Mouse (Mus musculus) liver, embryonic 11.5 days (tissue): ENCODE results near the gene Prokr2. TPM values are rescaled to one million over a fixed set of nuclear protein-coding genes. Genes with fewer than 3 reads are reported as not detected.
A peak's percentile ranks its signal among the peaks of the same experiment; 100 is the strongest.

ENCODE experiments used
- ATAC-seq: fragments of 200-750 bp; cut with Nextera tagmentation; replicated peaks from 2 replicates; pipeline ENCODE4 v1.8.0; 2017; ENCODE audit warnings: moderate number of reproducible peaks, mild to moderate bottlenecking, moderate TSS enrichment, moderate library complexity; ENCODE audit not compliant: low FRiP score
- DNase-seq: peaks from one replicate; pipeline ENCODE4 v3.0.0-alpha.2; 2017; ENCODE audit warnings: low spot score
- H3K27ac ChIP-seq: fragments of 300-500 bp; sonication (generic); 2 replicates; pipeline ENCODE4 v1.5.1; 2014; ENCODE audit warnings: mild to moderate bottlenecking, low read depth, low read length, control low read depth
- H3K27me3 ChIP-seq: fragments of 300-500 bp; sonication (generic); replicated peaks from 2 replicates; pipeline ENCODE4 v1.6.1; 2014; ENCODE audit warnings: low read length, mixed read lengths; ENCODE audit not compliant: control insufficient read depth, insufficient read depth
- H3K36me3 ChIP-seq: fragments of 300-500 bp; sonication (generic); 2 replicates; pipeline ENCODE4 v1.6.1; 2014; ENCODE audit warnings: mild to moderate bottlenecking, low read length, moderate library complexity, mixed read lengths; ENCODE audit not compliant: control insufficient read depth, insufficient read depth
- H3K4me1 ChIP-seq: fragments of 300-500 bp; sonication (generic); replicated peaks from 2 replicates; pipeline ENCODE4 v1.6.1; 2014; ENCODE audit warnings: low read length, mixed read lengths; ENCODE audit not compliant: control insufficient read depth, insufficient read depth
- H3K4me2 ChIP-seq: fragments of 300-500 bp; sonication (generic); 2 replicates; pipeline ENCODE4 v1.6.1; 2014; ENCODE audit warnings: mild to moderate bottlenecking, control low read depth, moderate library complexity
- H3K4me3 ChIP-seq: fragments of 300-500 bp; sonication (generic); 2 replicates; pipeline ENCODE4 v1.5.1; 2014; ENCODE audit warnings: low read depth, low read length, control low read depth
- H3K9ac ChIP-seq: fragments of 300-500 bp; sonication (generic); 2 replicates; pipeline ENCODE4 v1.6.1; 2014; ENCODE audit warnings: low read depth, low read length, control low read depth
- H3K9me3 ChIP-seq: fragments of 300-500 bp; sonication (generic); 2 replicates; pipeline ENCODE4 v1.6.1; 2016; ENCODE audit warnings: low read length, inconsistent platforms, mixed read lengths; ENCODE audit not compliant: control insufficient read depth
- WGBS: fragments of 180-500 bp; shearing (Covaris S2); extraction: QIAGEN DNeasy Blood & Tissue Kit; methylation state at CpG from one replicate; pipeline ENCODE4 v1.1.7; 2014; 5-methylcytosine and 5-hydroxymethylcytosine counted together
- polyA plus RNA-seq: library from polyadenylated mRNA; unstranded; fragments of >200 nt; fragmentation: Nextera tagmentation; extraction: Ambion mirVana; gene quantifications from 2 replicates; pipeline ENCODE4 v1.2.1, GENCODE M21; 2014

The Prokr2 gene
- polyA plus RNA-seq, 1 experiment from 2014 or later, result 2.6 TPM

DNA sequence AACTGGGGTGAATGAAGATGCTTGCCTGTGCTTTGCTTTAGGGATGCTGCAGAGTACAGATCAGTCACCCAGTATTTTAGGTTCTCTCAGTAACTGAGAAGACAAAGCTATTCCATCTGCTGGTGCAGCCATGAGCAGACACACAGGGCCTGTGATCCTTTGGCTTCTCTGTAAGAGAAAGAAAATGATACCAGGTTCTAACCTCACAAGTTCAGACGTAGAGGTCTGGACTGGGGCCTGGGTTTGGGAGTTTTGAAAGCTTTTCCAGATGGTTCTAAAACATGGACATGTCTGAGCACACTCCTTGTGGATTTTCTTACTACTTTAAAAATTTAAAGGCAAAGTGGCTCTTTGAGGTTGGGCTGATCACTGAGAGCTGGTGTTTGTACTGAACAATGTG is 10.5 kb upstream of the Prokr2 start:
- Histone ChIP-seq H3K9me3 (peaks cover 6% of the 10 kb centered on the region), H3K9ac (no peak overlapping the region), H3K36me3 (no peaks in the 10 kb centered on the region), H3K4me3 (no peak overlapping the region), H3K27ac (no peak overlapping the region), H3K4me2 (no peak overlapping the region), H3K27me3 (no peaks in the 10 kb centered on the region), H3K4me1 (no peaks in the 10 kb centered on the region)
- no peak for DNase-seq
- WGBS, result 51% methylated on average over 1 of the region's 1 CpGs
- no peak for ATAC-seq

GRCm38 (mm10) chr2:132390607-132391160 is 5.4 kb upstream of the Prokr2 start:
- no peak overlapping the region for H3K9ac ChIP-seq
- ATAC-seq, result no peak
- peaks cover 8% of the 10 kb centered on the region for H3K27me3 ChIP-seq
- H3K9me3 ChIP-seq, result no peaks in the 10 kb centered on the region
- no peaks in the 10 kb centered on the region for H3K36me3 ChIP-seq
- no peaks in the 10 kb centered on the region for H3K4me1 ChIP-seq
- no peak overlapping the region for H3K27ac ChIP-seq
- DNase-seq, result no peak
- WGBS, result 84% methylated on average over 8 of the region's 8 CpGs
- no peak overlapping the region for H3K4me2 ChIP-seq
- no peak overlapping the region for H3K4me3 ChIP-seq

- Histone ChIP-seq H3K4me3 (no peak overlapping the region), H3K36me3 (no peaks in the 10 kb centered on the region), H3K4me1 (no peaks in the 10 kb centered on the region), H3K9me3 (no peaks in the 10 kb centered on the region), H3K27me3 (peaks cover 20% of the 10 kb centered on the region), H3K9ac (no peak overlapping the region), H3K4me2 (no peak overlapping the region), H3K27ac (no peak overlapping the region)
- no peak for DNase-seq
- 16% methylated on average over 7 of the region's 7 CpGs for WGBS
- ATAC-seq, result no peak
Observed at GRCm38 (mm10) chr2:132389562-132389961, 4.3 kb upstream of the Prokr2 start.

DNA sequence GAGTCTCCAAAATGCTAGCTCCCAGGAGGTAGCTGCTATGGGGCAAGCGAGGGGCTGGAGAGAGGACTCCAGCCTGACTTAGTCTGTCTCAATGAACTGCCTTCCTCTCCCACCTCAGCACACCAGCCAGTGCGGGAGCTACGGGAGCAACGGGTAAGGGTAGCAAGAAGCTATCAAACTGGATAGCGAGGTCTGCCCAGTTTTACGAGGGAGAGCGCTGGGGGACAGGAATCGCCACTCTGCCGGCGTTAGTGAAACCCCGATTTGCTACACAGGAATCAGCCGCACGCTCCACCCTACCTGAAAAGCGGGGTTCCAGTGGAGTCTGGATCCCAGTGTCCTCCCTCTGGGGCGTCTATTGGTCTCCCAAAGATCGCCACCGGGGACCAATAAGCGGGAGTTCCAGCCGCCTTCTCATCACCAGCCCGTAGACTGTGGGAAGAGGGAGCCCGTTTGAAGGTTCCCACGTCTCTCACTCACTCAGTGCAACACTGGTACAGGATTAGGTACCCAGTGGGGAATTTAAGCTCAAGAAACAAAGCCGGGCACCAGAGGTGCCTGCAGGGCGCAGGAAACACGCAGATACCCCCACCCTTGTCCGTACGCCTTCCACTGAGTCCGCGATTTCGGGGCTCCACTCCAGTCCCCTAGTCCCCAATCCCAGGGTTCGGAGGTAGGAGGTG is 595 bp downstream of the Prokr2 start:
- Histone ChIP-seq H3K36me3 (no peaks in the 10 kb centered on the region), H3K4me3 (peak overlapping the region; percentile 51), H3K4me1 (no peaks in the 10 kb centered on the region), H3K9ac (no peak overlapping the region; the same call in 1 of the 2 replicates), H3K27me3 (peaks cover 36% of the 10 kb centered on the region), H3K9me3 (no peaks in the 10 kb centered on the region), H3K27ac (no peak overlapping the region), H3K4me2 (peak overlapping the region; percentile 82)
- 2% methylated on average over 31 of the region's 31 CpGs for WGBS
- no peak for DNase-seq
- no peak for ATAC-seq

DNA sequence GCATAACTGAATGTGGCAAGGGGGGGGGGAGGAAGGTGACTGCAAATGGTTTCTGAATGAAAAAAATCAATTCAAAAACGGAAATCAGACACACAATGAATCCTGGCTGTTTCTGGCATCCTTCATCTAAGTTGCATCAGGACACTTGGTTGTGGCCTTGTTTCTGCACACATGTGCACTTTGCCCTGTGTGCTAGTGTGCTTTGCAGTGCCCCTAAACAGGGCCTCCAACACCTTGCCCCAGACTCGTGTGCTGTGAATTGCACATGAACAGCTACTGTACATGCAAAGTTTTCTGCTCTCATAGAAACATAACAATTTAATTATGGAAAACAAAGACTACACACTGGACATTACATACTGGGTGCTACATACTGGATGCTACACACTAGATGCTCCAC is 2.9 kb downstream of the Prokr2 start:
- H3K27me3 ChIP-seq, result peaks cover 36% of the 10 kb centered on the region
- H3K4me3 ChIP-seq, result no peak overlapping the region
- no peak overlapping the region for H3K27ac ChIP-seq
- no peak overlapping the region for H3K9ac ChIP-seq
- no peak overlapping the region for H3K4me2 ChIP-seq
- no peaks in the 10 kb centered on the region for H3K9me3 ChIP-seq
- ATAC-seq (no peak), DNase-seq (no peak)
- WGBS, result 69% methylated on average over 2 of the region's 2 CpGs
- H3K4me1 ChIP-seq, result no peaks in the 10 kb centered on the region
- H3K36me3 ChIP-seq, result no peaks in the 10 kb centered on the region

DNA sequence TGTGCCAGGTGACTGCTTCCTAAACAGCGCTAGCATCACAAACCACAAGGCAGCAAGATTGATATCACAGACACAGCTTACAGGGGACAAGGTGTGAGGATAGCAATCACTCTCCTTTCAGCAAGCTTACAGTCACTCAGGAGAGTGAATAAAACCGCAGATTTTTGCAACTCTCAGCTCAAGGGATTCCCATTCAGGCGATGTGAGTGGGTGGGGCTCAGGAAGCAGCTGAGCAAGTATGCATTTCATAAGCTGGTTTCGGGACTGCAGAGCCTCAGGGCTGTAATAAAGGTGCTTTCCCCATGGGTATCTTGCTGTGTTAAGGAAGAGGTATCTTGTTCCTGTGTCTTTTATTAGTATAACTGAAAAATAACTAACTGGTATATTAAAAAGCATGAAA is 5.6 kb downstream of the Prokr2 start:
- no peaks in the 10 kb centered on the region for H3K36me3 ChIP-seq
- WGBS, result 49% methylated on average over 4 of the region's 4 CpGs
- peaks cover 18% of the 10 kb centered on the region for H3K27me3 ChIP-seq
- H3K9me3 ChIP-seq, result no peaks in the 10 kb centered on the region
- no peak overlapping the region for H3K27ac ChIP-seq
- DNase-seq (no peak), ATAC-seq (no peak)
- H3K9ac ChIP-seq, result no peak overlapping the region
- no peaks in the 10 kb centered on the region for H3K4me1 ChIP-seq
- H3K4me3 ChIP-seq, result no peak overlapping the region
- no peak overlapping the region for H3K4me2 ChIP-seq

- peaks cover 10% of the 10 kb centered on the region for H3K27me3 ChIP-seq
- no peak overlapping the region for H3K4me3 ChIP-seq
- no peaks in the 10 kb centered on the region for H3K4me1 ChIP-seq
- no peak overlapping the region for H3K27ac ChIP-seq
- no peak for ATAC-seq
- H3K9ac ChIP-seq, result no peak overlapping the region
- H3K9me3 ChIP-seq, result no peaks in the 10 kb centered on the region
- no peak overlapping the region for H3K4me2 ChIP-seq
- no peaks in the 10 kb centered on the region for H3K36me3 ChIP-seq
- 55% methylated on average over 10 of the region's 10 CpGs for WGBS
- no peak for DNase-seq
Observed at GRCm38 (mm10) chr2:132378602-132379150, 6.6 kb downstream of the Prokr2 start.

GRCm38 (mm10) chr2:132377436-132377835 is 7.8 kb downstream of the Prokr2 start:
- DNase-seq, result no peak
- Histone ChIP-seq H3K9me3 (no peaks in the 10 kb centered on the region), H3K4me3 (no peak overlapping the region), H3K9ac (no peak overlapping the region), H3K4me2 (no peak overlapping the region), H3K36me3 (no peaks in the 10 kb centered on the region), H3K4me1 (no peaks in the 10 kb centered on the region), H3K27me3 (no peaks in the 10 kb centered on the region), H3K27ac (no peak overlapping the region)
- 80% methylated on average over 2 of the region's 2 CpGs for WGBS
- no peak for ATAC-seq

GRCm38 (mm10) chr2:132375721-132376120 is 9.5 kb downstream of the Prokr2 start:
- Histone ChIP-seq H3K4me3 (no peak overlapping the region), H3K9me3 (no peaks in the 10 kb centered on the region), H3K4me1 (no peaks in the 10 kb centered on the region), H3K4me2 (no peak overlapping the region), H3K27ac (no peak overlapping the region), H3K9ac (no peak overlapping the region), H3K27me3 (no peaks in the 10 kb centered on the region), H3K36me3 (no peaks in the 10 kb centered on the region)
- 82% methylated on average over 3 of the region's 3 CpGs for WGBS
- ATAC-seq, result no peak
- no peak for DNase-seq
